Mouse (Mus musculus) liver, embryonic 14.5 days (tissue): ENCODE data around the gene Slc9a8.

Source experiments
- CTCF ChIP-seq: IDR thresholded peaks from 2 replicates; pipeline ENCODE4 v1.5.1; 2016; ENCODE audit warnings: antibody characterized with exemption, low read depth, control low read depth
- EP300 ChIP-seq: IDR thresholded peaks from 2 replicates; pipeline ENCODE4 v1.6.1; 2016; ENCODE audit warnings: antibody characterized with exemption, low read depth

- TF ChIP-seq CTCF, result no peak
- TF ChIP-seq EP300, result no peak
Observed at GRCm38 (mm10) chr2:167417048-167417447, 4.5 kb upstream of the Slc9a8 start.
